Mouse (Mus musculus) urinary bladder, postnatal 36 days (tissue): ENCODE results near the gene Vmn1r194.
"Not testable (repeated sequence)": the region's sequence is repeated elsewhere in the genome, so short reads cannot be mapped to it uniquely, and the experiment has no call there.

Experiments
- DNase-seq, 2 experiments: peaks; one replicate each; pipeline ENCODE4 v3.0.0; 2022; ENCODE audit warnings: low spot score in 2 of 2, mixed read lengths in 1 of 2

The Vmn1r194 gene

GRCm38 (mm10) chr13:22243915-22244314 is at the start of gene Vmn1r194:
Gene Vmn1r194 (plus strand): TSS chr13:22244215.
- DNase-seq = no peak

DNA sequence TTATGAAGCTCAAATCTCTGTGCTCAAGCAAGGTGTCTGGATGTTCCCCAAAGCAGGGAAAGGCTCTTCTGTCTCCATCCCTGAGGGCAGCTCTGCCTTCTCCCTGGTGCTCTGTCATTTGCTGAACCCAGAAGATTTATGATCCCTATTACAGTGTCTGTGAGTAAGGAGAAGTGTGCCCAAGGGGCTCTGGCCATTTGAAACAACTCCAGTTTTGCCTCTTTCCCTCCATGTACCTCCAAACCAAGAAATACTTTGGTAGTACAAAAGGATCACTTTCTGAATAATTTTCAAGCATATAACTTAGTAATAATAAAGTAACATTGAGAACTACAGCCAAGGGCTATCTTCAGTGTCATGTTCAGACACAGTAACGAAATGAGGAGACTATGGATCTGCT is 21.0 kb upstream of the Vmn1r194 start, which contains the start of gene Vmn1r193:
Gene Vmn1r193, minus strand, starts transcription at position 101 of the 400 bp plus-strand sequence.
- not testable (repeated sequence) for DNase-seq

DNA sequence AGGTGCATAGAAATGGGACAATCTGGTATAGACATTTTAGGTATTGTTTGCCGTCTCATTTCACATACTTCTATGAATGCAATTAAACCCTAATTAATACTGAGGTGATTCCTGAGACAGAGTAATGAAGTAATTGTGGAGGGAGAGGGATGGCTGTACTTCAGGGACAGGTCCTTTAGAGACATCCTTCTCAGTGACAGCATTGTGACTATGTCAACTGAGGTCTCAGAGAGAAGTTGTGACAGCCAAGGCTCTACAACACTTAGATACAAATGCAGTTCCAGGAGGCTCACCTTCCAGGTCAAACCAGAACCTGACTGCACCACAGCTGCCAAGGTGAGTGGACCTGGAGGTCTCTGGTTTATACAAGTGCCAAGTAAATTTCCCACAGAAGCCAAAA is 26.2 kb downstream of the Vmn1r194 start, which contains the start of gene Vmn1r195:
Gene Vmn1r195, plus strand, starts transcription at position 301 of the 400 bp plus-strand sequence.
- not testable (repeated sequence) for DNase-seq

DNA sequence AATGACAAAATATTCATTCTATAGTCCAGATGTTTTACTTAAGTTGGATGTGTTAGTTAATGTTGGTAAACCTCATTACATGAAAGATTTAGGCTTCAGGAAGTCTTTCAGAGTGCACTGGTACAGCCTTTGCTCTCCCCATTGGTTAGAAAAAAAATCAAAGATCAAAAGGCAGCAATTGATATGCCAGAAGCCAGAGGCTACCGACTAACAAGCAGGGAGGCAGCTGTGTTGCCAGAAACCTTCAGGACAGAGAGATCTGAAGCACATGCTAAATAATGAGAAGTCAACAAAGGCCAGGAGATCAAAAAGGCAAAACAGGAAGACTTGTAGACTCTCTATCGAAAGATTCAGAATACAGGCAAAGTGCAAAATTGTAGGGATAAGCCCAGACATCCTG is 27.7 kb downstream of the Vmn1r194 start:
- DNase-seq = no peak

- no peak for DNase-seq
These were observed 40.6 kb downstream of the Vmn1r194 start for GRCm38 (mm10) chr13:22284578-22284977.

- DNase-seq = no peak
These were observed 45.6 kb downstream of the Vmn1r194 start, which contains the start of gene Vmn1r196 for GRCm38 (mm10) chr13:22289620-22290019. Gene Vmn1r196 (plus strand): TSS chr13:22289920.
